Comparison of ENCODE assay signal across 9 mouse cellular contexts in the genomic region with DNA sequence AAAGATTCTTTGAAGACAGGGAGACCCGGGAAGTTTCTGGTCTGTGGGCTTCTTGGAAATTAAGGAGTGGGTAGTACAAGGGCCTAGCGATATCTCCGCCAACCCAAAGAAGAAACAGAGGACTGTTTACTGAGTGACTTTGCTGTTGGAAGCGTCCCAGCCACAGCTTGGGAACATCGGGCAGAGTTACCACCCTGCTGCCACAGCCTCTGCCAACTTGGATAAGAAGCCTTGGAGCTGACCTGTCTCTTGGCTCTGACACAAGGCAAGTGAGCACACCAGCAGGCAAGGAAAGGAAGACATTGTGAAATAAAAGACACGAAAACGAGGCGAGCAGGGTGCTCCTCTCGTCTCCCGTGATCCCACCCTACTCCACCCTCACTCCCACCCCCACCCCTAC.
A peak's percentile ranks its signal among the peaks of the same experiment; 100 is the strongest.
DNase-seq lines count a peak whose midpoint lies in the region; ATAC-seq lines count a peak whose summit lies in the region.
"Had no signal": no experiment of that assay in that cellular context is flagged by ENCODE, and none has a peak within 500 bp of the region (broad histone marks: within the 10 kb centered on the region; RNA-seq: fewer than 3 reads in every experiment).

No protein-coding gene starts in this region.

- no peaks in the 10 kb centered on the region for H3K9me3 ChIP-seq in kidney, embryonic 14.5 days (ENCODE audit: control insufficient read depth, low read length)
- H3K9me3 ChIP-seq: megakaryocyte, embryonic 14.5 days had no signal

- intact Hi-C loops in heart, postnatal 10 days (cut with DNase I) = no loop called here

- no peaks in the 10 kb centered on the region for H3K27me3 ChIP-seq in kidney, embryonic 14.5 days (ENCODE audit: control insufficient read depth, insufficient read depth, low read length)

- H3K27ac ChIP-seq in kidney, embryonic 14.5 days (ENCODE audit: low read depth, low read length) = no peak overlapping the region

- 90% methylated on average over 10 of the region's 10 CpGs for WGBS in kidney, embryonic 14.5 days

- H3K4me3 ChIP-seq in kidney, embryonic 14.5 days (ENCODE audit: low read length) = no peak overlapping the region
- H3K4me3 ChIP-seq: megakaryocyte, embryonic 14.5 days had no signal

- H3K4me1 ChIP-seq in kidney, embryonic 14.5 days (ENCODE audit: control insufficient read depth, insufficient read depth, low read length) = no peaks in the 10 kb centered on the region
- H3K4me1 ChIP-seq: megakaryocyte, embryonic 14.5 days had no signal

- no peak overlapping the region for H3K4me2 ChIP-seq in kidney, embryonic 14.5 days (replicated peaks; ENCODE audit: low read depth, low read length)

- no peak for ATAC-seq in erythroid progenitor cell, adult 5-6 weeks (replicated peaks; ENCODE audit: low FRiP score, poor library complexity, severe bottlenecking)
- no peak for ATAC-seq in kidney, embryonic 14.5 days (ENCODE audit: low FRiP score, low TSS enrichment)

- no peaks in the 10 kb centered on the region for H3K36me3 ChIP-seq in kidney, embryonic 14.5 days (ENCODE audit: control insufficient read depth, insufficient read depth, low read length)

- DNase-seq in layer of hippocampus, postnatal 10 days (ENCODE audit: low spot score in 2 of 2) = peak; percentile 42 to 56
- DNase-seq in layer of hippocampus, postnatal 36 days = no peak
- DNase-seq in adrenal gland, postnatal 10 days = peak; percentile 78
- peak; percentile 93 for DNase-seq in cerebellum, adult 9-11 months
- peak; percentile 56 to 70 for DNase-seq in heart, postnatal 10 days
- DNase-seq in layer of hippocampus, postnatal 25 days (ENCODE audit: extremely low spot score in 1 of 2, low spot score in 1 of 2) = no peak

- H3K9ac ChIP-seq in kidney, embryonic 14.5 days (ENCODE audit: low read depth, low read length) = no peak overlapping the region

Comparison
In these comparisons a context has a peak if more than half of its experiments do, and no peak if none do; other contexts are left out.
1. DNase-seq: peak in layer of hippocampus, postnatal 10 days (2 of 2), adrenal gland, postnatal 10 days (single experiment), cerebellum, adult 9-11 months (single experiment) and heart, postnatal 10 days (2 of 2); none in layer of hippocampus, postnatal 36 days (0 of 2) and layer of hippocampus, postnatal 25 days (0 of 2).